Mouse (Mus musculus): Measurements from ENCODE around the gene Psmb8. TPM values are rescaled to one million over a fixed set of nuclear protein-coding genes. Genes with fewer than 3 reads are reported as not detected.

Gene Psmb8
- 312 and 336 TPM in 2 replicates for total RNA-seq (2017)

DNA sequence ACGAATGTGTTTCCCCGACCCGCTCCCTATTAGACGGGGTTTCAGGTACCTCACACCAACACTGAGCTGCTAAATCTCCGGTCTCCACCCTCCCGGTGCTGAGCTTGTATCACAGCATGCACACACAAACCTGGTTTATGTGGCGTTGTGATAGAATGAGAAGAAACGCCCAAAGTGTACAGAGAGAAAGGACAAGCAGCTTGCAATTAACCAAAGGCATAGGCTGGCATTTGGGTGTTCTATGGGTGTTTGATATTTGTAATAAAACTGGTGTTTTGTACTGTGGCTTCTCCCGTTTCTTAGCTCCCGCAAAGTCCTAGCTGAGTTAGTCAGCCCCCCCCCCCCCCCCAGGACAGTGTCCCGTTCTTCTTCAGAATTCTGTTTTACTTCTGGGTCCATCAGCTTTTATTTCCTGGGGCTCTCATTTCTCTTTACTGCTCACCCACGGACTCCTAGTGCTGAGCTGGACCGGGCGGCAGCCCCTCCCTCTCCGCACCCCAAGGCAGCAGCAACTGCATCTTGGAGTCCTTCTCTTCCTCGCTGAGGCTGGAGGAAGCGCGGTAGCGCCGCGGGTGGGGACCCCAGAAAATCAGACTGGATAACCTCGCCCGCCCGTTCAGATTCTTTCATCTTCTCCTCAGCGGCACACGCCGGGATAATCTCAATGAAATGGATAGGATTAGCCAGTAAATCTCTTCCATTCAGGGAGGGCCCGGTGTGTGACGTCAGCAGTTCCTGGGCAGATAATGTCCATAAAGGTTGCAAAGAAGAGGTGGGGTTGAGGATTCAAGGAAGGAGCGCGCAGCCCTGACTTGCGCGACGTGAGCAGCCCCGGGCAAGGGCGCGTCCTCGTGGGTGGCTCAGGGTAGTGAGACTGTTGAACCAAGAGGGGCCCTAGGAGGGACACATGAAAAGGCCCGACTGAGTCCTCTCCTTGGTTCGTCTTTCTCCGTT is at the start of gene Psmb8:
Gene Psmb8, plus strand, starts transcription at position 781 of the 954 bp plus-strand sequence.
- peak; percentile 37; the same call in 1 of the 2 replicates for ATAC-seq (ENCODE audit: extremely low read depth, insufficient number of reproducible peaks, low FRiP score, poor library complexity, severe bottlenecking)

DNA sequence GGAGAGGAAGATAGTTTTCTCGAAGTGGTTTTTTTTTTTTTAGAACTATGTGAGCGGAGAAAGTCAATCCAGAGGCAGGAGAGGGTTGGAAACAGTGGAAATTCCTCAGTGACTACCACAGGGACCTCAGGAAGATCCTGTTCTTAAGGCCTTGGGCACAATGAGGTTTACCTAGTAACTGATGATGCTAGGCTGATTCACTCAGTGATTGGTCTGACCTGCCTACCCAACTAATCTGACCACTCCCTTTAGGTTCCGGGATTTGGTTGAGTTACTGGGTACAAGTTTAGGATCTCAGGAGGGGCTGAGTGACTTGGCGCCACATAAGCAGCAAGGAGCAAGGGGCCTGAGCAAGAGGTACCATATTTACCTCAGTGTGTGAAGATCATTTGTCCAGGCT is 44.6 kb upstream of the Psmb8 start, which contains the start of gene H2-DMb1:
Gene H2-DMb1, plus strand, starts transcription at position 150 of the 400 bp plus-strand sequence.
- peak; percentile 67 for ATAC-seq (ENCODE audit: extremely low read depth, insufficient number of reproducible peaks, low FRiP score, poor library complexity, severe bottlenecking)

GRCm38 (mm10) chr17:34155534-34155933 is 42.0 kb upstream of the Psmb8 start:
- ATAC-seq (ENCODE audit: extremely low read depth, insufficient number of reproducible peaks, low FRiP score, poor library complexity, severe bottlenecking): no peak

DNA sequence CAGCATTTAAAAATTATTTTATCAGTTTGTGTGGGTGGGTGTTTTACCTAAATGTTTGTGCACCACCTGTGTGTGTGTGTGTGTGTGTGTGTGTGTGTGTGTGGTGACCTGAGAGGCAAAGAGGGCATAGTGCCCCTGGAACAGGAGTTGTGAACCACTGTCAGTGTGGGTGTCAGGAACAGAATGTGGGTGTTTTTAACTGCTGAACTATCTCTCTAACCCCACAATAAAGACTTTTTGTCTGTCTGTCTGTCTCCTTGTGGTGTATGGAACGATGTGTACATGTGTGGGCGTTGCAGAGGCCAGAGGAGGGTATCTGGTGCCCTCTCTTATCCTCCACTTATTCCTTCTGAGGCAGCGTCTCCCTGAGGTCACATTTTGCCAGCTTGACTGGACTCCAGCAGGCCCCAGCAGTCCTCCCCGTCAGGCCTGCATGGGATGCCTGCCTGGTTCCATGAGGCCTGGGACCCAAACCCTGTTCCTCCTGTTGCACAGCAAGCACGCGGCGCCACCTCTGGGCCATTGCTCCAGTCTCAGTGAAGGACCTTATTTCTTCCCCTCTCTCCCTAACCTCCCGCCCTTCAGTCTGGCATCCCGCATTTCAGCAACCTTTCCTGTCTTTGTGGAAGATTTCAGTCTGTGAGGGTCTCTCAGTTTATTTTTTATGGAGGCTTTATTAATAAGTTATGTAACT is 33.2 kb upstream of the Psmb8 start:
- ATAC-seq (ENCODE audit: extremely low read depth, insufficient number of reproducible peaks, low FRiP score, poor library complexity, severe bottlenecking): no peak

DNA sequence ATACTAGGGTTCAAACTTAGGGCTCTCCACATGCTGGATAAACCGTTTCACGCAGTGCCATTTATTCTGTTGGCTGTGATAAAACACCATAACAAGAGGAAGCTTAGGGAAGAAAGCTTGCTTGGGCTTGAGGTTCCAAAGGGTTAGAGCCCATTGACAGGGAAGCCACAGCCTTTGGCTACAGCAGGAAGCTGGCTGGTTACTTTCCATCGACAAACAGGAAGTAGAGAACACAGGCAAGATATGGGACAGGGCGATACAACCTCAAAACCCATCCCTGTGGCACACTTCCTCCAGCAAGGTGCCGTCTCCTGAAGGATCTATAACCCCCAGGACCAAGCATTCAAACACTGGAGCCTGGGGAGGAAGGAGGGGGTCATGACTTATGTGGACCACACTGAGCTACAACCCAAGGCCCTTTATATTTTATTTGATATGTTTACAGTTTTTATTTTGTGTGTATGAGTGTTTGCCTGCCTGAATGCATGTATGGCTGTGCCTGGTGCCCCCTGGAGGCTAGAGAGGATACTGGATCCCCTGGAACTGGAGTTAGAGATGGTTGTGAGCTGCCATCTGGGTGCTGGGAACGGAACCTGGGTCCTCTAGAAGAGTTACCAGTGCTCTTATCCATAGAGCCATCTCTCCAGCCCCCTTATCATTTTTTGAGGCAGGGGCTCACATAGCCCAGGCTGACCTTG is 32.3 kb upstream of the Psmb8 start:
- ATAC-seq (ENCODE audit: extremely low read depth, insufficient number of reproducible peaks, low FRiP score, poor library complexity, severe bottlenecking): no peak

DNA sequence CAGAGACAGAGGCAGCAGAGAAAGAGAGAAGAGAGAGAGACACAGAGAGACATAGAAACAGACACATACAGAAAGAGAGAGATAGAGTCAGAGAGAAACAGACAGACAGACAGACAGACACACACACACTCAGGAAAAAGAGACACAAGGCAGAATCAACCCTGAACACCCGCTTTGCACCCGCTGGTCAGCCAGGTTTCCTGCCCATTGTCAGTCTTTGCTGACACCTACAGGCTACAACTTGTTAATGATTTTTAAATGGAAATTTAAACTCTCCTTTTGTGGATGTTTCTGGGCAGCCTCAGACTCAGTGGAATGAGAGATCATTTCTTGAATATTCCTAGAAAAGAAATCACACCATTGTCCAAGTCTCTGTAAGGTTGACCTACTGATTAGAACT is 28.2 kb upstream of the Psmb8 start:
- ATAC-seq (ENCODE audit: extremely low read depth, insufficient number of reproducible peaks, low FRiP score, poor library complexity, severe bottlenecking): peak; percentile 57

DNA sequence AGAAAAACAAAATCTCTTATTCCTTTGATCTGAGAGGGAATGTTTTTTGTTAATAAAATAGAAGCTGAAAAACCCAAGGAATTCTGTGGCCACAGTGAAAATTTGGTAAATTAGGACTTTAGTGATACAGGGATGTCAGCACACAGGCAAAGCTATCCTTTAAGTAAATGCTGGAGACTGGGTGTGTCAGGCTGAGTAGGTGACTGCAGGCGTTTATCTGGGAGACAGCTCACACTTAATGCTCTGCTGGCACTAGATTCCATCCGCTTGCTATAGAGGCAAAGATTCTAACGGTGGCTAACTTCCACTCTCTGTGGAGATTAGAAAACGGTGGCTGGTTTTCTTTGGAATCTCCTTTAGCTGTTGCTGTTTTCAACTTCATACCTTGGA is 27.0 kb upstream of the Psmb8 start:
- ATAC-seq (ENCODE audit: extremely low read depth, insufficient number of reproducible peaks, low FRiP score, poor library complexity, severe bottlenecking): no peak

DNA sequence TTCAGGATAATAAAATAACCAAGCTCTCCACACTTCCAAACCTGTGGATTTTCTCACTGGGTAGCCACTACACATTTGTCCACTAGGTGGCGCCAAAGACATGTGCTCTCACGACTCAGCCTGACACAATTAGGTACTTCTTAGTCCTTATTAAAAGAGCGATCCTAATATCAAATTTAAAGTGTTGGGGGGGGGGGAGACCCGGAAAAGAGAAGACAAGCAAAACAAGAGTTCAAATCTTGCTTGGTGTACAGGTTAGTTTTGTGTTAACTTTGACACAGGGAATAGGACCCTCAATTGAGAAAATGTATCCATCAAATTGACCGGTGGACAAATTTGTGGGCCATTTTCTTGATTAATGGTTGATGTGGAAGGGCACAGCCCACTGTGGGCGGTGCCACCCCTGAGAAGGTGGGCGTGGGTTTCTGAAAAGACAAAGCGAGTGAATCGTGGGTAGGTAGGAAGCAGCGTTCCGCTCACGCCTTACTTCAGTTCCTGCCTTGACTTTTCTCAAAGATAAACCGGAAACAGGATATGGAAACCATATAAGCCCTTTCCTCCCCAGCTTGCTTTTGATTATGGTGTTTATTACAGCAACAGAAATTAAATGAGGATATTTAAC is 26.5 kb upstream of the Psmb8 start:
- ATAC-seq (ENCODE audit: extremely low read depth, insufficient number of reproducible peaks, low FRiP score, poor library complexity, severe bottlenecking): peak; percentile 81

DNA sequence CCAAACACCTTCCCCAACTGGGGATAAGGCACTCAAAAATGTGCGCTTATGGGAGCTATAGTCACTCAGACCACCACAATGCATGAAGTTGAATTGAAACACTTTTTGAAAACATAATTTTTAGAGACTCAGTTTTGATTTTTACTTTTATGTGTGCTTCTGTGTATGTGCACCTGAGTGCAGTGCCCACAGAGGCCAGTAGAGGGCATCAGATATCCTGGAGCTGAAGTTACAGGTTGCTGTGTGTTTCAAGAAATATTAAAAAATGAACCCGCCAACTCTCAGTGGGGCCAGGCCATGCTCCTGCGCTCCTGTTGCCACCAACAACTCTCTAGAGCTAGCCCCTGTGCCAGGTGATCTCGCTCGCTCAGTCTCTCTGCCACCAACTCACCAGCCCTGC is 25.0 kb upstream of the Psmb8 start:
- ATAC-seq (ENCODE audit: extremely low read depth, insufficient number of reproducible peaks, low FRiP score, poor library complexity, severe bottlenecking): no peak

DNA sequence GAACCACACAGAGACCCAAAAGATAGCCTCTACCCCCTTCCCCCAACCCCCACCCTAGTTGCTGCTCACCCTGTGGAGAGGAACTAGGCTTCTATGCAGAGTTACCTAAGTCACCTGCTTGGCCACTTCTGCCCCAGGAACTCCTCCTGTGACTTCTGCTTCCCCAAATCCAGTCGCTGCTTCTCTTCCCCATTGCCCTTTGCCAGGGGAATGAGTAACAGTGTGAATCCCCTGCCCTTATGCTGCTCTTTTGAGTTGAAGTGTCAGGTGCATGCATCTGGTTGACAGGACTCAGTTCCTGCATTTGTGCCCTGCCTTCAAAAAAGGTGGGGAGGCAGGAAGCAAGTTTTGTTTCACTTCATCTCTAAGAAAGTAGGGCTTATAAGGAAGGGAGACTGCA is 23.4 kb upstream of the Psmb8 start:
- peak; percentile 9; the same call in 1 of the 2 replicates for ATAC-seq (ENCODE audit: extremely low read depth, insufficient number of reproducible peaks, low FRiP score, poor library complexity, severe bottlenecking)

DNA sequence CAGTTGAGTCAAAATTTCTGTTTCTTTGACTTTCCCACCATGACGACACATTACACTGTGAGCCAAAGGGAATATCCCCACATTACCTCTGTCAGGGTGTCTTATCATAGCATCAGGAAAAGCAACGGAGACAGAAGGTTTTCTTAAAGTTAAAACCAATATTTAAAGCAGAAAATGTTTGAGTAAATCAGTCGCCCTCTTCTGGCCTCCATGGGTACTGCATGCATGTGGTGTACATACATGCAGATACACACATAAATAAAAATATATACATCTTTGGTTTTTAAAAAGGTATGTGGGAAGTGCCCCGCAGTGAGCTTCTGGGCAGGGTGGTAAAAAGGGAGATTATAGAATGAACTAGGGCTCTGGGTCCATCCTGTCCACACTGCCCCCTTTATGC is 20.3 kb upstream of the Psmb8 start:
- no peak for ATAC-seq (ENCODE audit: extremely low read depth, insufficient number of reproducible peaks, low FRiP score, poor library complexity, severe bottlenecking)

DNA sequence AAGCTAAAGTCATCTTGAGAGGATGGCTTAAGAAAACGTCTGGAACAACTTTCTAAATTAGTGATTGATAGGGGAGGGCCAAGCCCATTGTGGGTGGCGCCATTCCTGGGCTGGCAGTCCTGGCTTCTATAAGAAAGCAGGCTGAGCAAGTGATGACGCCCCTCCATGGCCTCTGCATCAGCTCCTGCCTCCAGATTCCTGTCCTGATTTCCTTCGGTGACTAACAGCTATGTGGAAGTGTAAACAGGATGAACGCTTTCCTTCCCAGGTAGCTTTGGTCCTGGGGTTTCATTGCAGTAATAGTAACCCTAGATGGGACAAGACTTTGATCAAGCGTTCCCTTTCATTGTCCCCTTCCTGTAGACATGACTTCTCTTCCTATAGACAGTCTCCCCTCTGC is 18.5 kb upstream of the Psmb8 start:
- ATAC-seq (ENCODE audit: extremely low read depth, insufficient number of reproducible peaks, low FRiP score, poor library complexity, severe bottlenecking): no peak

DNA sequence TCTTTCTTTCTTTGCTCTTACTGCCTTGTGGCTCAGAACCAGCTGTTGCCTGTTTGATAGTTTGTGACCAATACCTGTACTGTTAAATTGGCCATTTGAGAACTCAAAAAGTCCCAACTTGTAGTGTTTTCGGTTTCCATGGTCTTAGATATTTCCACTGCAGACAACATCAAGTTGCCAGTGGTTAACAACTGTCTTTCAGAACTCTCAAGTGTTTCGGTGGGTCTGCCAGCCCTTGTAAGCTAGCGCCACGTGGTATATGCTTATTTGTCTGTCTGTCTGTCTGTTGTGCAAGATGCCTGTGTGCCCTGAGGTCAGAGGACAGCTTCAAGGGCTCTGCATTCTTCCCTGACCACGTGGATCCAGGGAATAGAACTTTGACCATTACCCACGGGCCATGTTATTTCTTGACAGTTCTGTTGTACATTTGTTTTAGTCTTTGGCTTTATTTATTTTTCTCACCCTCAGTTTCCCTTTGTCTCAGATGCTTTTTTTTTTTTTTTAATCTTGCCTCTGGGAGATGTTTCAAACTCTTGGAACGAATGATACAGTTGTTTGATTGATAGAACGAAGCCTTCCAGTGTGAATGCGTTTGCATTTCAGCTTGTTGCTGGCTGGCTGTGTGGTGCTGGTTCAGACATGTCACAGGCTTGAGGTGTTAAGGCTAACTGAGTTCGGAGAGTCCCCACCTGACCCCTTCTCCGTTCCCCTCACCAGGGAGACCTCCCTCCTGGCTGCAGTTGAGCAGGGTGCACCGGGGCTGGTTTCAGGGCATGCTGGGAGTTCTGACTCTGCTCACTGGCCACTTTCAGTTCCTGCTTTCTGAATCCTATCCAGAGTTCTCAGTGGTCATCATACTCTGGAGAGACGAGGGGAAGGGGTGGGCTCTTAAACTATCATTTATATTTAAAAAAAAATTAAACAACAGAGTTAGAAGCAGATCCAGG is 17.3 kb upstream of the Psmb8 start:
- ATAC-seq (ENCODE audit: extremely low read depth, insufficient number of reproducible peaks, low FRiP score, poor library complexity, severe bottlenecking): no peak

DNA sequence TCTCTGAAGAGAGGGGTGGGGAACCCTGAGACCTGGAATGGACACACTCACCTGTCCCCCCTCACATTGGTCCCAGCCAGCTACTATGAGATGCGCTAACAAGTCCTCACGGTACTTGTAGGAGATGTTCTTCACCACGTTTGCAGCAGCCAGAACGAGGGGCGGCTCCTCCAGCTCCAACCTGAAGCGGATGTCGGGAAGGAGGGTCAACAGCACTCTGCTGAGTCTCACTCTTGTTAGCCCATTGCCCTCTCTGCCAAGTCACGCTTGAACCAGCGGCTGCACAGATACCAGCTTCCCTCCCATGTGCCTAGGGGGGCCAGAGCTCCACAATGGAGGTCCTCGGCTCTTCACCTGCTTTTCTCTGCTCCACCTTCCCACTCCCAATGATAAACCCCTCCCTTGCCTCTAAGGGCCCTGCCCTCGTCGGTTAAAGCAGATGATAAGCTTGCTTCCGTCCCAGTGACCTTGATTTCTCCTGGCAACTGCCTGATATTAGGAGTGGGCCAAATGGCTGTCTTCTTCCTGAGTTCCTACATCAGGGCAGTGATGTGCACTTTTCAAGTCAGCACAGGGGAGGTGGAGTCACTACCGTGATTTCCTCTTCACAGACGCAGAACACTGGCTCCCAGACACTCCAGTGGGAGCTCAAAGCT is 13.8 kb upstream of the Psmb8 start:
- no peak for ATAC-seq (ENCODE audit: extremely low read depth, insufficient number of reproducible peaks, low FRiP score, poor library complexity, severe bottlenecking)

DNA sequence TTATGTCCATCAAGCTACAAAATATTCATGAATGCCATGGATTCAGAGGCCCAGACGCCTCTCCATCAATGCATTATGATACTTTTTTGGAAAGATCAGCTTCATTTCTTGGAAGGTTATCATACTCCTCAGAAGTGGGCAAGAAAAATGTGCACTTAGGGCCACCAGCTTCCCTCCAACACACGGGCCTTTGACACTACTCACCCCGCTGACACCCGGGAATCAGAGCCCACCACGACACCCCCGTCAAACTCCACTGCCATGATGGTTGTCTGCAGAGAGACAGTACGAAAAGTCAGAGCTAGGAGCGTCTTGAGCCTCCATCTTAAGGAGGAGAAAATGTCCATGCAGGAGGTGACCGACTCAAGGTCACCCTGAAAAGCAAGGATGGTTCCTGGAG is 12.0 kb upstream of the Psmb8 start:
- ATAC-seq (ENCODE audit: extremely low read depth, insufficient number of reproducible peaks, low FRiP score, poor library complexity, severe bottlenecking): no peak

DNA sequence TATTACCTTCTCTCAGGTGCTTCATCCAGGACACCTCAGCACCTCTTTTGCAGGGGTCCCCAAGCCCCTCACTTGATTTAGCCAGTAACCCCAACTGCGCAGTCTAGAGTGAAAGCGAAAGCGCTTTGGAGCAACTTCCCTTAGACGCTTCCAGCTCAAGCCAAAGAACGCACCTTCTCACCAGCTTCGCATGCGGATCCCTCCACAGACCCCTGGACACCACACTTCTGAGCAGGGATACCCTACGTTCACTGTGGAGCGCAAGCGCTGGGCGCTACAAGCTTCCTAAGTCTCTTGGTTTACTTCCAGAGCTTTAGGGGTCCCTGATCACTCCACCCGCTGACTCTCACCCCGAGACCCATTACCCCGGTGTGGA is 10.6 kb upstream of the Psmb8 start:
- ATAC-seq (ENCODE audit: extremely low read depth, insufficient number of reproducible peaks, low FRiP score, poor library complexity, severe bottlenecking): peak; percentile 21; the same call in 1 of the 2 replicates

- ATAC-seq (ENCODE audit: extremely low read depth, insufficient number of reproducible peaks, low FRiP score, poor library complexity, severe bottlenecking): peak; percentile 81
Measured at GRCm38 (mm10) chr17:34187261-34187916, 10.1 kb upstream of the Psmb8 start, which contains the start of the genes Tap1 and Psmb9. Tap1 (plus strand) TSS chr17:34187553. Psmb9 (minus strand) TSS chr17:34187764.

Measured in neutrophil, adult 5-6 weeks (primary cell).